Mouse (Mus musculus): ENCODE measurements around the gene Pank2.

- TF ChIP-seq CTCF (IDR thresholded peaks at IDR 0.05; ENCODE audit: control insufficient read depth, insufficient read depth, low read length) (no peak), POLR2A (IDR thresholded peaks at IDR 0.05; ENCODE audit: borderline replicate concordance, control insufficient read depth, low read depth, low read length) (no peak)
Observed at GRCm38 (mm10) chr2:131337602-131338001, 75.3 kb downstream of the Pank2 start.

All from bone marrow, adult 2 months (tissue).